Mouse (Mus musculus): ENCODE data around the gene Macf1. TPM values are rescaled to one million over a fixed set of nuclear protein-coding genes. Genes with fewer than 3 reads are reported as not detected.

Gene Macf1
- polyA plus RNA-seq, 1 experiment from 2014 or later = 55.5 TPM

DNA sequence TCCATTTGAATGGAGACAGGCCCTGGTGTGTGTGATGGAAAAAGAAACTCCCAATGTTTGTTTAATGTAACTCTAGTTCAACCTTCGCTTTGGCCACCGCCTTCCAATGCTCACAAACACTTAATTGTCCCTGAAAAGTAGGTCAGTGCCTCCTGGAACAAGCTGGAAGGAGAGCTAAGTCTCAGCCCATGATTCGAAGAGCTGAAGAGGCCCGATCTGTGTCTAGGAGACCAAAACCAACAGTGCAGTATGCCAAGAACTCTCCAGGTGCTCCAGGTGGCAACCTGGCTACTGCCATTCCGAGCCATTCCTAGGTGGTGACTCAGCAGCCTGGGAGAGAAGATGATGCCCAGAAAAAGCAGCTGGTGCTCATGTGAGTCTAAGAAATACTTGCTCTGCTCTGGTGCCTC, 60.4 kb downstream of the Macf1 start:
- no peaks in the 10 kb centered on the region for H3K36me3 ChIP-seq
- no peaks in the 10 kb centered on the region for H3K27me3 ChIP-seq (ENCODE audit: low read depth, poor library complexity, severe bottlenecking)
- no peak overlapping the region for H3K4me3 ChIP-seq
- no peak overlapping the region for H3K27ac ChIP-seq
- WGBS = 84% methylated on average over 5 of the region's 5 CpGs
- peaks cover 13% of the 10 kb centered on the region; the same call in 1 of the 2 replicates for H3K4me1 ChIP-seq
- DNase-seq (ENCODE audit: low spot score) = no peak
- H3K9me3 ChIP-seq (replicated peaks) = no peaks in the 10 kb centered on the region

- Histone ChIP-seq H3K4me3 (no peak overlapping the region), H3K36me3 (no peaks in the 10 kb centered on the region), H3K27ac (no peak overlapping the region), H3K27me3 (ENCODE audit: low read depth, poor library complexity, severe bottlenecking) (no peaks in the 10 kb centered on the region), H3K9me3 (replicated peaks) (no peaks in the 10 kb centered on the region), H3K4me1 (peaks cover 19% of the 10 kb centered on the region; the same call in 1 of the 2 replicates)
- DNase-seq (ENCODE audit: low spot score) = no peak
Measured at GRCm38 (mm10) chr4:123621732-123622131, 62.4 kb downstream of the Macf1 start.

- Histone ChIP-seq H3K36me3 (no peaks in the 10 kb centered on the region), H3K4me1 (peaks cover 12% of the 10 kb centered on the region; the same call in 1 of the 2 replicates), H3K27me3 (ENCODE audit: low read depth, poor library complexity, severe bottlenecking) (no peaks in the 10 kb centered on the region), H3K4me3 (no peak overlapping the region), H3K9me3 (replicated peaks) (no peaks in the 10 kb centered on the region), H3K27ac (no peak overlapping the region)
- 83% methylated on average over 5 of the region's 5 CpGs for WGBS
- no peak for DNase-seq (ENCODE audit: low spot score)
Measured at GRCm38 (mm10) chr4:123617727-123618389, 66.3 kb downstream of the Macf1 start.

DNA sequence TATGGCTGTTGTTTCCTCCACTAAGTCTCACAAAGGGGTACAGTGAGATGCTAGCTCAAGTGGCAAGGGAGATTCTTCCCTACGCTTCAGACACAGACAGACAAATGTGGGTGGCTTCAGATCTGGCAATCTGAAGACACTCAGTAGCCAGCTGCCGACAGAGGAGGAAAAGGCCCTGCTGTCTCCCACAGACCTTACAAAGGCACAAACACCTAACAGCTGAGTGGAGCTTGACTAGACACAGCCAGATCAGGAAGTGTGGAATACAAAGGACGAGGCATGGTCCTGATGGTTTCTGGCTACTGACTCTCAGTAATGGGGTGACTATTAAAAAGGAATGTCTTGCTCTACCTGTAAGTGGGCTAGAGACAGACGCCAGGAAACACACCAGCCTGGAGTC, 67.2 kb downstream of the Macf1 start:
- H3K4me3 ChIP-seq = no peak overlapping the region
- no peaks in the 10 kb centered on the region for H3K27me3 ChIP-seq (ENCODE audit: low read depth, poor library complexity, severe bottlenecking)
- DNase-seq (ENCODE audit: low spot score) = no peak
- no peaks in the 10 kb centered on the region for H3K9me3 ChIP-seq (replicated peaks)
- peak overlapping the region; percentile 4; the same call in 1 of the 2 replicates for H3K27ac ChIP-seq
- WGBS = 73% methylated on average over 4 of the region's 4 CpGs
- H3K36me3 ChIP-seq = no peaks in the 10 kb centered on the region
- H3K4me1 ChIP-seq = peaks cover 12% of the 10 kb centered on the region; the same call in 1 of the 2 replicates

DNA sequence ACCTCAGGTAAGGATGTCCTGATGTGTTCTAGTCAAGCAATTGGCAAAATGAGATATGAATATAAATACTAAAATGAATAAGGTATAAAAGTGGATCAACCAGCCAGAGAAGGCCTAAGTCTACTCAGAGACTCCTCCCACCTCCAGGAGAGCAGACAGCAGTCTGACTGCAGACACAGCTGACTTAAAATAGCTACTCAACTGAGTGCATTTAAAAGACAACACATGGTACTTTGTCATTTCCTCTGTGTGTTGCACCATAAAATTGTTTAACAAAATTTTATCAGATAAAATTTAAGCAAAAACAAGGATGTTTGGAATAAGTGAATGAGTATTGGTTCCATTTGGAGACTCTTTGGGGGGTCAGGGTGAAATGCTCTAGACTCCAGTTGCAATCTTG, 67.7 kb downstream of the Macf1 start:
- peaks cover 12% of the 10 kb centered on the region; the same call in 1 of the 2 replicates for H3K4me1 ChIP-seq
- no peak overlapping the region for H3K4me3 ChIP-seq
- H3K27ac ChIP-seq = no peak overlapping the region
- H3K27me3 ChIP-seq (ENCODE audit: low read depth, poor library complexity, severe bottlenecking) = no peaks in the 10 kb centered on the region
- no peaks in the 10 kb centered on the region for H3K36me3 ChIP-seq
- no peak for DNase-seq (ENCODE audit: low spot score)
- H3K9me3 ChIP-seq (replicated peaks) = no peaks in the 10 kb centered on the region

- Histone ChIP-seq H3K27me3 (ENCODE audit: low read depth, poor library complexity, severe bottlenecking) (no peaks in the 10 kb centered on the region), H3K4me1 (peaks cover 12% of the 10 kb centered on the region; the same call in 1 of the 2 replicates), H3K9me3 (replicated peaks) (no peaks in the 10 kb centered on the region), H3K36me3 (no peaks in the 10 kb centered on the region), H3K4me3 (no peak overlapping the region), H3K27ac (no peak overlapping the region)
- 83% methylated on average over 7 of the region's 7 CpGs for WGBS
- DNase-seq (ENCODE audit: low spot score) = no peak
Measured at GRCm38 (mm10) chr4:123613309-123613947, 70.7 kb downstream of the Macf1 start.

DNA sequence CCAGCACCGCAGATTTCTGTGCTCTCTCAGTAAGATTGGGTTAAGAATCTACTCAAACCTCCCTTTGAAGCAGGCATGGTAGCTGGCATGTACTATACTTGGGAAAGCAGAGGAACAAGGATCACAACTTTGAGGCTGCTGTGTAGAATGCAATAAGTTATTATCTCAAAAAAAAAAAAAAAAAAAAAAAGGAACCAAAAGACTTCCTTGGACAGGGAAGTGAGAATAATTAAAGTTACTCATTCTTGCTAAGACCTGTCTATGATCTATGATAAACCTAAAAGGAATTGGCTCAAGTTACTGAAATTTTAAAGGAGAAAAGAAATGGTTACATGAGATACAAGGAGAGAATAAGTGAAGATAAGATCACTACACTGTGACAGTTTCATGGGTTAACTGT, 72.2 kb downstream of the Macf1 start:
- Histone ChIP-seq H3K4me1 (peaks cover 7% of the 10 kb centered on the region; the same call in 1 of the 2 replicates), H3K27ac (no peak overlapping the region), H3K36me3 (peaks cover 6% of the 10 kb centered on the region; the same call in 1 of the 2 replicates), H3K9me3 (replicated peaks) (no peaks in the 10 kb centered on the region), H3K4me3 (no peak overlapping the region), H3K27me3 (ENCODE audit: low read depth, poor library complexity, severe bottlenecking) (no peaks in the 10 kb centered on the region)
- DNase-seq (ENCODE audit: low spot score) = no peak
- WGBS = 93% methylated on average over 1 of the region's 1 CpGs

GRCm38 (mm10) chr4:123611241-123611640, 72.9 kb downstream of the Macf1 start:
- Histone ChIP-seq H3K36me3 (peaks cover 6% of the 10 kb centered on the region; the same call in 1 of the 2 replicates), H3K27ac (no peak overlapping the region), H3K9me3 (replicated peaks) (no peaks in the 10 kb centered on the region), H3K4me3 (no peak overlapping the region), H3K27me3 (ENCODE audit: low read depth, poor library complexity, severe bottlenecking) (no peaks in the 10 kb centered on the region), H3K4me1 (peaks cover 6% of the 10 kb centered on the region; the same call in 1 of the 2 replicates)
- WGBS = 81% methylated on average over 2 of the region's 2 CpGs
- no peak for DNase-seq (ENCODE audit: low spot score)

DNA sequence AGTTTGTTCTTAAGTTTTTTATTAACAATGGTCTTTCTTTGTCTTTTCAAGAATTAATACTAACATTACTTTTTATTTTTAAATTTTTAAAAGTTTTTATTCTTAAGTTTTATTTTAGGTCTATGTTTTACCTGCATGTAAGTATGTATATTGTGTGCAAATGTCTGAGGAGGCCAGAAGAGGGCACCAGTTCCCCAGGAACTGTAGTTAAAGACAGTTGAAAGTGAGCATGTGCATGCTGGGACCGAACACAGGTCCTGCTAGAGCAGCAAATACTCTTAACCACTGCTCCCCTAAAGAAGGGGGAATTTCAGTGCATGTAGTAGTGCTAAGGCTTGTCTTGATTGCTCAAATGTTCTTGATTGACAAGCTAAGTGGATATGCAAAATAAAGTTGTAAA, 77.0 kb downstream of the Macf1 start:
- WGBS = 90% methylated on average over 1 of the region's 1 CpGs
- no peak for DNase-seq (ENCODE audit: low spot score)

DNA sequence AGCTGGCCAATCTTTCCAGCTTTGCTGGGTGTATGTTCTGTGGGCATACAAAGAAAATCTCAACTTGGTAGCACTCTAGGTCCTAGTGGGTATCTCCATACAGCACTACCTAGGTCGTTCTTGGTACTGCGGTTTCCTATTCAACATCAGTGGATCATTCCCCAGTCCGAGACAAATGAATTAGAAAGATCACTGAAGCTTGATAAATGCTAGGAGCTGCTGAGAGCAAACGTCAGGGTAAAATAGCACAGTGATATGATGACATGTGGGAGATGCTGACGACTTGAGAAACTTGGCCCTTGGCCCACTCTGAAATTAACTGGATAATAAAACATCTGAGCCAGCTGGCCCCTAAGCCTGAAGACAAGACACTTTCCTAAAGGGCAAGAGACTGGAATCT, 78.2 kb downstream of the Macf1 start:
- 79% methylated on average over 5 of the region's 5 CpGs for WGBS

More for the DNA sequence above, 77.0 kb downstream of the Macf1 start:
- Histone ChIP-seq H3K27me3 (ENCODE audit: low read depth, poor library complexity, severe bottlenecking) (no peaks in the 10 kb centered on the region), H3K9me3 (replicated peaks) (no peaks in the 10 kb centered on the region), H3K27ac (no peak overlapping the region), H3K4me1 (no peaks in the 10 kb centered on the region), H3K36me3 (peaks cover 6% of the 10 kb centered on the region; the same call in 1 of the 2 replicates), H3K4me3 (no peak overlapping the region)

DNA sequence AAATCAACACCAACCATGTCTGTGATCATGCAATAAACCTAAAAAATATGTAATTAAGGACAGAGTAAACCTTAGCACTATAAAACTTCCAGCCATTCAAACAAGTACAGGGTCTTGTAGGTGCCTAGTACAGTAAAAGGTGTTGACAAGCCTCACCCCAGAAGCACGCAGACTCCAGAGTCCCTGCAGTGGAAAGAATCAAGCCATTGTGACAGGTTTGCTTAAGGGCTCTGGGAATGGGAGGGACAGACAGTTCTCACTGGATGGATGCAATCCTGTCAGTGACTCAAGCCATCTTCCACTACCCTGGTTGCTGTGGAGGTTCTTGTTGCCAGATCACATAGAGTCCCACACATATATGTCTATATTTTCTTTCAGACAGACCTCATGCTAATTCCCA, 78.9 kb downstream of the Macf1 start:
- Histone ChIP-seq H3K27me3 (ENCODE audit: low read depth, poor library complexity, severe bottlenecking) (no peaks in the 10 kb centered on the region), H3K4me1 (no peaks in the 10 kb centered on the region), H3K4me3 (no peak overlapping the region), H3K36me3 (peaks cover 6% of the 10 kb centered on the region; the same call in 1 of the 2 replicates), H3K27ac (no peak overlapping the region), H3K9me3 (replicated peaks) (no peaks in the 10 kb centered on the region)
- 86% methylated on average over 1 of the region's 1 CpGs for WGBS
- no peak for DNase-seq (ENCODE audit: low spot score)

More for the DNA sequence above, 78.2 kb downstream of the Macf1 start:
- DNase-seq (ENCODE audit: low spot score) = no peak
- Histone ChIP-seq H3K27ac (no peak overlapping the region), H3K4me1 (no peaks in the 10 kb centered on the region), H3K27me3 (ENCODE audit: low read depth, poor library complexity, severe bottlenecking) (no peaks in the 10 kb centered on the region), H3K9me3 (replicated peaks) (no peaks in the 10 kb centered on the region), H3K36me3 (peaks cover 6% of the 10 kb centered on the region; the same call in 1 of the 2 replicates), H3K4me3 (no peak overlapping the region)

- Histone ChIP-seq H3K27me3 (ENCODE audit: low read depth, poor library complexity, severe bottlenecking) (no peaks in the 10 kb centered on the region), H3K9me3 (replicated peaks) (no peaks in the 10 kb centered on the region), H3K36me3 (peaks cover 6% of the 10 kb centered on the region; the same call in 1 of the 2 replicates), H3K4me1 (no peaks in the 10 kb centered on the region), H3K4me3 (no peak overlapping the region), H3K27ac (no peak overlapping the region)
- 93% methylated on average over 2 of the region's 2 CpGs for whole genome bisulfite sequencing
- no peak for DNase-seq (ENCODE audit: low spot score)
Measured at GRCm38 (mm10) chr4:123602700-123603261, 81.4 kb downstream of the Macf1 start.

GRCm38 (mm10) chr4:123601036-123601435, 83.1 kb downstream of the Macf1 start:
- Histone ChIP-seq H3K36me3 (no peaks in the 10 kb centered on the region), H3K4me3 (no peak overlapping the region), H3K27ac (no peak overlapping the region), H3K9me3 (replicated peaks) (no peaks in the 10 kb centered on the region), H3K27me3 (ENCODE audit: low read depth, poor library complexity, severe bottlenecking) (no peaks in the 10 kb centered on the region), H3K4me1 (no peaks in the 10 kb centered on the region)
- WGBS = 93% methylated on average over 1 of the region's 1 CpGs
- DNase-seq (ENCODE audit: low spot score) = no peak

Measured in limb, embryonic 10.5 days (tissue).